Mouse (Mus musculus) MEL (cell line): Measurements from ENCODE around the gene Sec16a.

Source experiments
- CTCF ChIP-seq, 3 experiments: IDR thresholded peaks in 2 of 3; conservative IDR thresholded peaks in 1 of 3; 2 replicates each; pipeline ENCODE4 v1.5.1; 2011 to 2012; ENCODE audit warnings: low read length in 3 of 3, low read depth in 2 of 3, mild to moderate bottlenecking in 2 of 3, improper control_type of control experiment in 1 of 3, inconsistent platforms in 1 of 3, mixed read lengths in 1 of 3, moderate library complexity in 1 of 3; ENCODE audit not compliant: control insufficient read depth in 1 of 3, insufficient read depth in 1 of 3, poor library complexity in 1 of 3, severe bottlenecking in 1 of 3
- ELF1 ChIP-seq: IDR thresholded peaks from 2 replicates; pipeline ENCODE4 v1.6.1; 2014; ENCODE audit warnings: low read depth, mild to moderate bottlenecking, inconsistent platforms, low read length, improper control_type of control experiment, moderate library complexity
- GATA1 ChIP-seq: IDR thresholded peaks from 2 replicates; pipeline ENCODE4 v1.6.1; 2011; ENCODE audit warnings: low read depth, low read length, improper control_type of control experiment
- JUND ChIP-seq: IDR thresholded peaks from 2 replicates; pipeline ENCODE4 v1.6.1; 2011; ENCODE audit warnings: low read depth, mild to moderate bottlenecking, improper control_type of control experiment, low read length
- MAFK ChIP-seq: IDR thresholded peaks from 2 replicates; pipeline ENCODE4 v1.6.1; 2011; ENCODE audit warnings: low read depth, mild to moderate bottlenecking, low read length, improper control_type of control experiment, borderline replicate concordance
- MAZ ChIP-seq: IDR thresholded peaks from 2 replicates; pipeline ENCODE4 v1.6.1; 2012; ENCODE audit warnings: low read depth, mild to moderate bottlenecking, inconsistent platforms, low read length, improper control_type of control experiment
- NRF1 ChIP-seq: IDR thresholded peaks from 2 replicates; pipeline ENCODE4 v1.6.1; 2014; ENCODE audit warnings: low read depth, mild to moderate bottlenecking, inconsistent platforms, low read length, improper control_type of control experiment, moderate library complexity; ENCODE audit not compliant: poor library complexity, insufficient read depth, severe bottlenecking
- POLR2A ChIP-seq, 2 experiments: IDR thresholded peaks; 2 replicates each; pipeline ENCODE4 v1.6.1; 2011 to 2012; ENCODE audit warnings: low read length in 2 of 2, mild to moderate bottlenecking in 2 of 2, control low read depth in 1 of 2, improper control_type of control experiment in 1 of 2, low read depth in 1 of 2, moderate library complexity in 1 of 2; ENCODE audit not compliant: control insufficient read depth in 1 of 2, insufficient read depth in 1 of 2, poor library complexity in 1 of 2
- POLR2AphosphoS5 ChIP-seq: IDR thresholded peaks from 2 replicates; pipeline ENCODE4 v1.6.1; 2012; ENCODE audit warnings: low read depth, borderline replicate concordance, mild to moderate bottlenecking, inconsistent platforms, low read length, moderate library complexity, mixed read lengths
- SMC3 ChIP-seq: IDR thresholded peaks from 2 replicates; pipeline ENCODE4 v1.6.1; 2011; ENCODE audit warnings: low read depth, low read length, improper control_type of control experiment
- TAL1 ChIP-seq: IDR thresholded peaks from 2 replicates; pipeline ENCODE4 v1.6.1; 2012; ENCODE audit warnings: mild to moderate bottlenecking, inconsistent platforms, low read length, moderate library complexity, mixed read lengths
- UBTF ChIP-seq: IDR thresholded peaks from 2 replicates; pipeline ENCODE4 v1.6.1; 2012; ENCODE audit warnings: low read depth, mild to moderate bottlenecking, inconsistent platforms, low read length, improper control_type of control experiment, moderate library complexity, borderline replicate concordance; ENCODE audit not compliant: insufficient read depth
- ZC3H11A ChIP-seq: IDR thresholded peaks from 2 replicates; pipeline ENCODE4 v1.6.1; 2012; ENCODE audit warnings: low read depth, mild to moderate bottlenecking, inconsistent platforms, low read length, improper control_type of control experiment
- ZNF384 ChIP-seq: IDR thresholded peaks from 2 replicates; pipeline ENCODE4 v1.6.1; 2012; ENCODE audit warnings: low read depth, mild to moderate bottlenecking, inconsistent platforms, low read length, improper control_type of control experiment

DNA sequence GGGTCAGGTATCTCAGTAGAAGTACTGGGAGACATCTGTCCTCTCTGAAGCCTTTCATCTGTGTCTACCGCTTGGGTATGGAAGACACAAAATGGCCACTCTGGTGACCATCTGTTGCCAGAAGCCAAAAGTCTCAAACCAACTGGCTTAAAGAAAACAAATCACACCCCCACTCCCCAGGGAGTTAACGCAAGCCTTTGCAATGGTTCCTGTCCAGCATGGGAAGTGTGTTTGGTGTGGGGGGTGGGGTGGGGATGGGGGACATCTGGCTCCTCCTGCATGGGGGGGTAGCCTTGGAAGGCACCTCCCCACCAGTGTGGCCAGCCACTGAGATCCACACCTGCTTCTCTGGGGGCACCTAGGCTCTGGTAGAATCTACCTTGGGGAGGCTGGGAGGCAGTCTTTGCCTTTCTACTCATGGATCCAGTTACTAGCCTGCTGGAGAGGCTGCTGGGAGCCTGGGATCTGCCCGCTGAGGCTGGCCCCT lies 41.9 kb upstream of the Sec16a start:
- no peak for TF ChIP-seq ELF1
- TF ChIP-seq POLR2A (IDR thresholded peaks at IDR 0.05; ENCODE audit: control insufficient read depth in 1 of 2, insufficient read depth in 1 of 2, low read depth in 1 of 2, low read length in 2 of 2, poor library complexity in 1 of 2) = no peak
- TF ChIP-seq CTCF (IDR thresholded peaks at IDR 0.05 in 2 of 3, conservative IDR thresholded peaks at IDR 0.05 in 1 of 3; ENCODE audit: control insufficient read depth in 1 of 3, insufficient read depth in 1 of 3, low read depth in 2 of 3, low read length in 3 of 3, poor library complexity in 1 of 3, severe bottlenecking in 1 of 3) = no peak
- TF ChIP-seq POLR2AphosphoS5 = no peak
- no peak for TF ChIP-seq TAL1
- no peak for TF ChIP-seq MAFK
- TF ChIP-seq NRF1 = no peak
- TF ChIP-seq UBTF = no peak
- no peak for TF ChIP-seq MAZ
- TF ChIP-seq GATA1 = no peak
- TF ChIP-seq ZNF384 = no peak
- TF ChIP-seq ZC3H11A = no peak
- no peak for TF ChIP-seq SMC3
- no peak for TF ChIP-seq JUND
